Comparison of ENCODE assay signal across 9 mouse cellular contexts in genomic region chr9:55311560-55311959, GRCm38 (mm10). TPM values are rescaled to one million over a fixed set of nuclear protein-coding genes. Genes with fewer than 3 reads are reported as not detected.
DNase-seq lines count a peak whose midpoint lies in the region; ATAC-seq and TF ChIP-seq lines count a peak whose summit lies in the region.
"Had no signal": no experiment of that assay in that cellular context is flagged by ENCODE, and none has a peak within 500 bp of the region (broad histone marks: within the 10 kb centered on the region; RNA-seq: fewer than 3 reads in every experiment).

No protein-coding gene starts in this region.

- H3K4me3 ChIP-seq in G1E (ENCODE audit: low read depth, low read length) = no peak overlapping the region
- no peak overlapping the region for H3K4me3 ChIP-seq in forebrain, embryonic 12.5 days (replicated peaks)
- no peak overlapping the region for H3K4me3 ChIP-seq in lung, adult 2 months (replicated peaks; ENCODE audit: extremely low read depth, low read depth, low read length)
- H3K4me3 ChIP-seq: lung, embryonic 15.5 days had no signal

- no peak overlapping the region for H3K27ac ChIP-seq in forebrain, embryonic 12.5 days
- H3K27ac ChIP-seq: lung, embryonic 15.5 days had no signal

- H3K4me2 ChIP-seq in forebrain, embryonic 12.5 days = no peak overlapping the region
- H3K4me2 ChIP-seq: lung, embryonic 15.5 days had no signal

- no peaks in the 10 kb centered on the region for H3K36me3 ChIP-seq in G1E (replicated peaks)
- no peaks in the 10 kb centered on the region for H3K36me3 ChIP-seq in forebrain, embryonic 12.5 days (replicated peaks)
- H3K36me3 ChIP-seq: lung, embryonic 15.5 days had no signal

- peaks cover 15% of the 10 kb centered on the region for H3K27me3 ChIP-seq in G1E (ENCODE audit: insufficient read depth, low read length)
- H3K27me3 ChIP-seq in forebrain, embryonic 12.5 days = no peaks in the 10 kb centered on the region
- H3K27me3 ChIP-seq: lung, embryonic 15.5 days had no signal

- H3K9me3 ChIP-seq in G1E (replicated peaks) = no peaks in the 10 kb centered on the region
- no peaks in the 10 kb centered on the region for H3K9me3 ChIP-seq in forebrain, embryonic 12.5 days
- H3K9me3 ChIP-seq: lung, embryonic 15.5 days had no signal

- no peaks in the 10 kb centered on the region; the same call in 1 of the 2 replicates for H3K4me1 ChIP-seq in G1E (ENCODE audit: insufficient read depth, low read depth, low read length)
- no peaks in the 10 kb centered on the region for H3K4me1 ChIP-seq in forebrain, embryonic 12.5 days
- H3K4me1 ChIP-seq in lung, adult 2 months (ENCODE audit: control insufficient read depth, insufficient read depth, low read length) = no peaks in the 10 kb centered on the region
- H3K4me1 ChIP-seq: lung, embryonic 15.5 days had no signal

- TF ChIP-seq CTCF in G1E (IDR thresholded peaks at IDR 0.05; ENCODE audit: low read depth, low read length) = peak; percentile 72
- TF ChIP-seq CTCF in lung, adult 2 months (IDR thresholded peaks at IDR 0.05; ENCODE audit: insufficient read depth, low read length) = peak; percentile 58

- 12% methylated on average over 5 of the region's 5 CpGs for WGBS in forebrain, embryonic 12.5 days
- WGBS in lung, adult 2 months = 9% methylated on average over 5 of the region's 5 CpGs

- DNase-seq in G1E (ENCODE audit: low spot score) = peak; percentile 42
- DNase-seq in c-Kit-positive CD71-positive TER-119-negative erythroid progenitor cells, embryonic 14.5 days (ENCODE audit: low read depth) = peak; percentile 54
- peak; percentile 81 for DNase-seq in heart, postnatal 4 days
- peak; percentile 56 to 88 for DNase-seq in layer of hippocampus, adult 18-20 months (ENCODE audit: low spot score in 2 of 2)
- peak; percentile 53 for DNase-seq in lung, adult 2 months
- peak; percentile 34 for DNase-seq in ovary, adult 18-20 months (ENCODE audit: low spot score)
- DNase-seq in thymus, postnatal 0 days (ENCODE audit: low spot score) = peak; percentile 72

- no peak for TF ChIP-seq POLR2A in lung, adult 2 months (IDR thresholded peaks at IDR 0.05; ENCODE audit: borderline replicate concordance, extremely low read depth, low read depth, low read length)

- H3K9ac ChIP-seq in forebrain, embryonic 12.5 days = no peak overlapping the region
- H3K9ac ChIP-seq: lung, embryonic 15.5 days had no signal

- no peak; the same call in 1 of the 2 replicates for ATAC-seq in G1E (ENCODE audit: extremely low read depth, insufficient number of reproducible peaks, low FRiP score, poor library complexity, severe bottlenecking)
- peak; percentile 67; the same call in 1 of the 2 replicates for ATAC-seq in forebrain, embryonic 12.5 days (ENCODE audit: low FRiP score)

RNA-seq across cellular contexts. Expression of gene Nrg4, which starts 15.1 kb away (rescaled TPM):
- not detected in 2 replicates for total RNA-seq in G1E (2014; fragmentation: Nextera tagmentation)
- 0.06 and 0.22 TPM in 2 replicates for total RNA-seq in G1E (2017)
- polyA plus RNA-seq in G1E (2012) = not detected in 2 replicates
- polyA plus RNA-seq in forebrain, embryonic 12.5 days (2016; fragmentation: Nextera tagmentation; extraction: Ambion mirVana) = 0.87 and 2.2 TPM in 2 replicates
- total RNA-seq in heart, postnatal 4 days (2021) = 1 to 10 TPM in 1 of 2 experiments, under 1 TPM in 1; 0.71 to 1.2 TPM
- under 1 TPM; 0.33 to 0.45 TPM for total RNA-seq in layer of hippocampus, adult 18-20 months (2021)
- 3.5 and 3.7 TPM in 2 replicates for polyA plus RNA-seq in lung, adult 2 months (2012; rRNA removed)
- 1.6 and 1.7 TPM in 2 replicates for polyA plus RNA-seq in thymus, postnatal 0 days (2015; fragmentation: Nextera tagmentation; extraction: Ambion mirVana)

RNA-seq across cellular contexts. Expression of gene Tmem266, which starts 15.2 kb away (rescaled TPM):
- total RNA-seq in G1E (2014; fragmentation: Nextera tagmentation) = not detected in 2 replicates
- 0.05 and 0.12 TPM in 2 replicates for total RNA-seq in G1E (2017)
- 0.02 TPM in 1 of 2 replicates, not detected in the other for polyA plus RNA-seq in G1E (2012)
- 0.73 and 0.74 TPM in 2 replicates for polyA plus RNA-seq in forebrain, embryonic 12.5 days (2016; fragmentation: Nextera tagmentation; extraction: Ambion mirVana)
- under 1 TPM; 0.83 TPM for total RNA-seq in heart, postnatal 4 days (2021)
- total RNA-seq in layer of hippocampus, adult 18-20 months (2021) = 1 to 10 TPM; 5.5 to 6.4 TPM
- 0.29 and 0.33 TPM in 2 replicates for polyA plus RNA-seq in lung, adult 2 months (2012; rRNA removed)
- 0.13 TPM in 1 of 2 replicates, not detected in the other for polyA plus RNA-seq in thymus, postnatal 0 days (2015; fragmentation: Nextera tagmentation; extraction: Ambion mirVana)
